Mouse (Mus musculus): ENCODE measurements at regions not wholly inside any gene's neighbourhood (a gene's known extent, or its start where the extent isn't known, plus 50 kb on each side); places are given as distances from the start of the nearest gene placed in this dataset.
"Not testable (repeated sequence)": the region's sequence is repeated elsewhere in the genome, so short reads cannot be mapped to it uniquely, and the experiment has no call there.

DNA sequence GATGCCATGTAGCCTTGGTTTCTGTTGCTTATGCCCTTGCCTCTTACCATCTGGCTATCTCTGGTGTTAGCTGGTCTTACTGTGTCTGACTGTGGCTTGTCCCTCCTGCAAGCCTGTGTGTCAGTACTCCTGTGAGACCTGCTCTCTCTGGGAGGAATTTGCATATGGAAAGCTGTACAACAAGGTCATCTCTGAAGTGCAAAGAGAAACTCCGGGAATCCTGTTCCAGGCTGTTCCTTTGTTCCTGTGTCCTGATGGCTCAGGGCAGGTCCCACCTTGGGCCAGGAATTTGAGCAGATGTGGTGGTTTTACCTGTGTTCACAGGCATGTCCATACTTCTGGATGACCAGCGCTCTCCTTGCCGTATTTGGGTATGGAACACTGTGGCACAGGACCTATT lies 218.6 kb upstream of the Nsun6 start:
- Histone ChIP-seq H3K4me3 (ENCODE audit: control insufficient read depth in 1 of 2, insufficient read depth in 1 of 2, low read depth in 2 of 2, low read length in 2 of 2) (no peak overlapping the region), H3K36me3 (ENCODE audit: control insufficient read depth in 1 of 2, insufficient read depth in 2 of 2, low read length in 2 of 2) (no peaks in the 10 kb centered on the region), H3K4me1 (ENCODE audit: control insufficient read depth in 1 of 2, insufficient read depth in 2 of 2, low read length in 2 of 2) (no peaks in the 10 kb centered on the region), H3K27me3 (ENCODE audit: control insufficient read depth in 1 of 2, insufficient read depth in 2 of 2, low read length in 2 of 2) (no peaks in the 10 kb centered on the region), H3K79me2 (ENCODE audit: control insufficient read depth, insufficient read depth, low read length, poor library complexity) (no peaks in the 10 kb centered on the region), H3K27ac (ENCODE audit: control insufficient read depth, low read depth, low read length) (no peak overlapping the region), H3K9me3 (replicated peaks; ENCODE audit: insufficient read depth, low read length) (no peaks in the 10 kb centered on the region), H3K9ac (ENCODE audit: control insufficient read depth, low read depth, low read length, poor library complexity, severe bottlenecking) (no peak overlapping the region)
- no peak for TF ChIP-seq POLR2AphosphoS5 (IDR thresholded peaks at IDR 0.05; ENCODE audit: borderline replicate concordance, low read depth, low read length)
- no peak for TF ChIP-seq GABPA (IDR thresholded peaks at IDR 0.05; ENCODE audit: low read depth, low read length)
- no peak for TF ChIP-seq ZMIZ1 (IDR thresholded peaks at IDR 0.05; ENCODE audit: low read depth, low read length)
- TF ChIP-seq UBTF (IDR thresholded peaks at IDR 0.05; ENCODE audit: borderline replicate concordance, insufficient read depth, low read depth, low read length), result no peak
- no peak for TF ChIP-seq E2F4 (IDR thresholded peaks at IDR 0.05; ENCODE audit: borderline replicate concordance, low read depth, low read length)
- no peak for TF ChIP-seq USF2 (IDR thresholded peaks at IDR 0.05; ENCODE audit: borderline replicate concordance in 1 of 2, insufficient read depth in 1 of 2, low read depth in 1 of 2, low read length in 2 of 2)
- no peak for TF ChIP-seq NELFE (IDR thresholded peaks at IDR 0.05; ENCODE audit: low read depth, low read length)
- no peak for TF ChIP-seq CHD1 (IDR thresholded peaks at IDR 0.05; ENCODE audit: low read depth, low read length)
- TF ChIP-seq MAZ (IDR thresholded peaks at IDR 0.05; ENCODE audit: low read depth, low read length), result no peak
- TF ChIP-seq TCF12 (IDR thresholded peaks at IDR 0.05; ENCODE audit: low read depth, low read length), result no peak
- TF ChIP-seq MAFK (IDR thresholded peaks at IDR 0.05; ENCODE audit: borderline replicate concordance, low read depth, low read length), result no peak
- TF ChIP-seq CHD2 (IDR thresholded peaks at IDR 0.05; ENCODE audit: low read length), result no peak
- TF ChIP-seq POLR2AphosphoS2 (IDR thresholded peaks at IDR 0.05; ENCODE audit: low read length), result no peak
- no peak for DNase-seq (ENCODE audit: low read depth, low spot score)

DNA sequence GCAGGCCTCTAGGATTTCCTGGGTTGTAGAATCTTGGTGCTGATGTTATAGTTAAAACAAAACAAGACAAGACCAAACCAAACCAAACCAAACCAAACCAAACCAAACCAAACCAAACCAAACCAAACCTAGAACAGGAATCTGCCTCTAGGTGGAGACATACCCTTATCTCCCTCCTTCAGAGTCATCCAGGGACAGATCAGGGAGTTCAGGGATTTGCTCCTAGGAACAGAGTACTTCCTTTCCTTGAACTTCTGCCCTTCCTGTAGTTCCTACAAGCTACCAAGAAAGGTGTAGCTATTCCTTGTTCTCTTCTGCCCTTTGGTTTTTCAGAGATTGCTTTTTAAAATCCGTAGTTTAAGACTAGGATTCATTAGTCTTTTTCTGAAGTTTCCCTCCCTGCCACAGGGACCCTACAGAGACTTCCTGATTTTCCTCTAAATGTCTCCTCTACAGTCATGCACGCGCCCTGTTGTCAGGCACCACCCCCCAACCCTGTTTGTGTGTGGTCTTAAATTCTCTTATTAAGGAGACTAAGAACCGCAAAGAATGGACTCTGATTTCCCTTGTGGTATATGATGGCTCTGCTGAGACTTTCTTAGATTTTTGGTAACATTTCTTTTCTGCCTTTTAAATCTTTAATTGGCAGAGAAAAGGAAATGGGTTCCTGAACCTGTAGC lies 205.8 kb upstream of the Nsun6 start:
- no peaks in the 10 kb centered on the region for H3K79me2 ChIP-seq (ENCODE audit: control insufficient read depth, insufficient read depth, low read length, poor library complexity)
- no peaks in the 10 kb centered on the region for H3K4me1 ChIP-seq (ENCODE audit: control insufficient read depth in 1 of 2, insufficient read depth in 2 of 2, low read length in 2 of 2)
- H3K9ac ChIP-seq (ENCODE audit: control insufficient read depth, low read depth, low read length, poor library complexity, severe bottlenecking), result no peak overlapping the region
- H3K36me3 ChIP-seq (ENCODE audit: control insufficient read depth in 1 of 2, insufficient read depth in 2 of 2, low read length in 2 of 2), result no peaks in the 10 kb centered on the region
- H3K4me3 ChIP-seq (ENCODE audit: control insufficient read depth in 1 of 2, insufficient read depth in 1 of 2, low read depth in 2 of 2, low read length in 2 of 2), result no peak overlapping the region
- TF ChIP-seq SIN3A (IDR thresholded peaks at IDR 0.05; ENCODE audit: low read length) (no peak), CTCF (IDR thresholded peaks at IDR 0.05 in 2 of 3, conservative IDR thresholded peaks at IDR 0.05 in 1 of 3; ENCODE audit: control insufficient read depth in 1 of 3, insufficient read depth in 1 of 3, low read depth in 2 of 3, low read length in 3 of 3, poor library complexity in 1 of 3, severe bottlenecking in 1 of 3) (peak in 2 of 3 experiments; percentile 4 to 51; a peak in 2 of 6 replicates), ZC3H11A (IDR thresholded peaks at IDR 0.05; ENCODE audit: low read depth, low read length) (peak; percentile 53), MXI1 (IDR thresholded peaks at IDR 0.05; ENCODE audit: low read depth, low read length) (no peak), ZMIZ1 (IDR thresholded peaks at IDR 0.05; ENCODE audit: low read depth, low read length) (no peak), RAD21 (IDR thresholded peaks at IDR 0.05; ENCODE audit: low read depth, low read length) (peak; percentile 62), CHD2 (IDR thresholded peaks at IDR 0.05; ENCODE audit: low read length) (no peak), MYB (IDR thresholded peaks at IDR 0.05; ENCODE audit: low read depth, low read length) (no peak), KAT2A (conservative IDR thresholded peaks at IDR 0.05; ENCODE audit: low read depth, low read length) (no peak), TBP (IDR thresholded peaks at IDR 0.05; ENCODE audit: low read depth, low read length) (no peak), POLR2AphosphoS5 (IDR thresholded peaks at IDR 0.05; ENCODE audit: borderline replicate concordance, low read depth, low read length) (no peak), BHLHE40 (IDR thresholded peaks at IDR 0.05; ENCODE audit: borderline replicate concordance, low read depth, low read length) (no peak), JUND (IDR thresholded peaks at IDR 0.05; ENCODE audit: low read depth, low read length) (no peak), POLR2A (IDR thresholded peaks at IDR 0.05; ENCODE audit: control insufficient read depth in 1 of 2, insufficient read depth in 1 of 2, low read depth in 1 of 2, low read length in 2 of 2, poor library complexity in 1 of 2) (no peak), SMC3 (IDR thresholded peaks at IDR 0.05; ENCODE audit: low read depth, low read length) (peak; percentile 63), NELFE (IDR thresholded peaks at IDR 0.05; ENCODE audit: low read depth, low read length) (no peak)
- no peaks in the 10 kb centered on the region for H3K9me3 ChIP-seq (replicated peaks; ENCODE audit: insufficient read depth, low read length)
- peak; percentile 16 for DNase-seq (ENCODE audit: low read depth, low spot score)
- no peak overlapping the region for H3K27ac ChIP-seq (ENCODE audit: control insufficient read depth, low read depth, low read length)
- no peaks in the 10 kb centered on the region for H3K27me3 ChIP-seq (ENCODE audit: control insufficient read depth in 1 of 2, insufficient read depth in 2 of 2, low read length in 2 of 2)

DNA sequence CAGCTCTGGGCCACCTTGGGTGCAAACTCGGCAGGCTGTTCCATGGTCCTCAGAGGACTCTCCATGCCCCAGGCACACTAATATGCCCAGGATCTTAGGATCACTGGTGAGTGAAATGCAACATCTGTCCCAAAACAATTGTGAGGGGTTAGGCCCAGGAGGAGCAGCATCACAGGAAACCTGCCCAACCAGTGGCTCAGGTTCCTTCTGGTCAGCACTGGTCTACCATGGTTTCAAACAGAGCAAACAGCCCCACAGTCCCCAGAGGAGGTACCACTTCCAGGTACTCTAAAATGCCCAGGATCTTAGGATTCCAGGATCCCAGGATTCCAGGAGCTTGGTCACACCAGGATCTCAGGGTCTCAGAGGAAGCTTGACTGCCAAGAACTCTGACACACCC lies 187.4 kb upstream of the Nsun6 start:
- not testable (repeated sequence) for H3K9ac ChIP-seq (ENCODE audit: control insufficient read depth, low read depth, low read length, poor library complexity, severe bottlenecking); DNase-seq (ENCODE audit: low read depth, low spot score); H3K27ac ChIP-seq (ENCODE audit: control insufficient read depth, low read depth, low read length); H3K4me3 ChIP-seq (ENCODE audit: control insufficient read depth in 1 of 2, insufficient read depth in 1 of 2, low read depth in 2 of 2, low read length in 2 of 2); H3K27me3 ChIP-seq (ENCODE audit: control insufficient read depth in 1 of 2, insufficient read depth in 2 of 2, low read length in 2 of 2); H3K79me2 ChIP-seq (ENCODE audit: control insufficient read depth, insufficient read depth, low read length, poor library complexity); H3K4me1 ChIP-seq (ENCODE audit: control insufficient read depth in 1 of 2, insufficient read depth in 2 of 2, low read length in 2 of 2); H3K9me3 ChIP-seq (replicated peaks; ENCODE audit: insufficient read depth, low read length); H3K36me3 ChIP-seq (ENCODE audit: control insufficient read depth in 1 of 2, insufficient read depth in 2 of 2, low read length in 2 of 2)

All from MEL (cell line).